Mouse (Mus musculus) kidney, postnatal 25 days (tissue): ENCODE measurements around the gene Pheta2.
A peak's percentile ranks its signal among the peaks of the same experiment; 100 is the strongest.

Source experiments
- DNase-seq, 2 experiments: peaks; one replicate each; pipeline ENCODE4 v3.0.0; 2021; ENCODE audit warnings: mixed read lengths in 2 of 2

The Pheta2 gene

GRCm38 (mm10) chr15:82343368-82344287, 4.9 kb downstream of the Pheta2 start:
- DNase-seq, result peak; percentile 73 to 87

- no peak for DNase-seq
Observed at GRCm38 (mm10) chr15:82344971-82345370, 6.2 kb downstream of the Pheta2 start.

- DNase-seq, result peak; percentile 99 to 100
Observed at GRCm38 (mm10) chr15:82345820-82346470, 7.2 kb downstream of the Pheta2 start.

GRCm38 (mm10) chr15:82346580-82347302, 8.0 kb downstream of the Pheta2 start:
- DNase-seq, result no peak

- no peak for DNase-seq
Observed at GRCm38 (mm10) chr15:82347303-82347676, 8.5 kb downstream of the Pheta2 start.

- DNase-seq, result no peak
Observed at GRCm38 (mm10) chr15:82347852-82348251, 9.1 kb downstream of the Pheta2 start.

- no peak for DNase-seq
Observed at GRCm38 (mm10) chr15:82348258-82348998, 9.7 kb downstream of the Pheta2 start.

GRCm38 (mm10) chr15:82348999-82349341, 10.2 kb downstream of the Pheta2 start:
- DNase-seq, result no peak

- peak in 1 of 2 experiments; percentile 31 for DNase-seq
Observed at GRCm38 (mm10) chr15:82350349-82350748, 11.6 kb downstream of the Pheta2 start.

- peak in 1 of 2 experiments; percentile 15 for DNase-seq
Observed at GRCm38 (mm10) chr15:82351480-82351879, 12.7 kb downstream of the Pheta2 start.

GRCm38 (mm10) chr15:82353078-82353744, 14.5 kb downstream of the Pheta2 start:
- DNase-seq, result no peak

- DNase-seq, result no peak
Observed at GRCm38 (mm10) chr15:82353745-82354113, 15.0 kb downstream of the Pheta2 start.

- DNase-seq, result peak; percentile 98 to 99
Observed at GRCm38 (mm10) chr15:82354126-82354945, 15.6 kb downstream of the Pheta2 start, which contains the start of gene Ndufa6. Gene Ndufa6 (minus strand): TSS chr15:82354322.

- DNase-seq, result peak; percentile 52 to 80
Observed at GRCm38 (mm10) chr15:82358431-82359260, 19.9 kb downstream of the Pheta2 start.

GRCm38 (mm10) chr15:82361459-82362018, 22.8 kb downstream of the Pheta2 start:
- peak; percentile 51 to 81 for DNase-seq

- DNase-seq, result peak; percentile 53 to 70
Observed at GRCm38 (mm10) chr15:82362234-82362633, 23.5 kb downstream of the Pheta2 start.

GRCm38 (mm10) chr15:82363801-82364200, 25.1 kb downstream of the Pheta2 start:
- peak; percentile 1 to 13 for DNase-seq

- peak; percentile 1 to 10 for DNase-seq
Observed at GRCm38 (mm10) chr15:82364561-82364960, 25.8 kb downstream of the Pheta2 start.

GRCm38 (mm10) chr15:82368146-82368545, 29.4 kb downstream of the Pheta2 start:
- DNase-seq, result peak in 1 of 2 experiments; percentile 0

GRCm38 (mm10) chr15:82368851-82369250, 30.1 kb downstream of the Pheta2 start:
- peak in 1 of 2 experiments; percentile 31 for DNase-seq
